Mouse (Mus musculus) midbrain, embryonic 14.5 days (tissue): ENCODE data around the gene BC049715. TPM values are rescaled to one million over a fixed set of nuclear protein-coding genes. Genes with fewer than 3 reads are reported as not detected.

Source experiments
- ATAC-seq: fragments of 200-750 bp; cut with Nextera tagmentation; 2 replicates; pipeline ENCODE4 v1.8.0; 2017; ENCODE audit warnings: moderate number of reproducible peaks, moderate library complexity; ENCODE audit not compliant: low FRiP score, low TSS enrichment
- DNase-seq: peaks from one replicate; pipeline ENCODE4 v3.0.0-alpha.2; 2015
- H3K27ac ChIP-seq: fragments of 300-500 bp; sonication (generic); replicated peaks from 2 replicates; pipeline ENCODE4 v1.5.1; 2014; ENCODE audit warnings: mild to moderate bottlenecking, low read depth, low read length, moderate library complexity
- H3K27me3 ChIP-seq: fragments of 300-500 bp; sonication (generic); 2 replicates; pipeline ENCODE4 v1.6.1; 2014; ENCODE audit warnings: low read length, control low read depth, mixed read lengths; ENCODE audit not compliant: control insufficient read depth, insufficient read depth
- H3K36me3 ChIP-seq: fragments of 300-500 bp; sonication (generic); 2 replicates; pipeline ENCODE4 v1.6.1; 2014; ENCODE audit warnings: low read length, control low read depth; ENCODE audit not compliant: control insufficient read depth, insufficient read depth
- H3K4me1 ChIP-seq: fragments of 300-500 bp; sonication (generic); 2 replicates; pipeline ENCODE4 v1.6.1; 2014; ENCODE audit warnings: mild to moderate bottlenecking, antibody characterized with exemption, low read length, control low read depth; ENCODE audit not compliant: control insufficient read depth, insufficient read depth
- H3K4me2 ChIP-seq: fragments of 300-500 bp; sonication (generic); 2 replicates; pipeline ENCODE4 v1.6.1; 2014; ENCODE audit warnings: mild to moderate bottlenecking, low read length, moderate library complexity
- H3K4me3 ChIP-seq: fragments of 300-500 bp; sonication (generic); replicated peaks from 2 replicates; pipeline ENCODE4 v1.5.1; 2014; ENCODE audit warnings: low read depth, low read length
- H3K9ac ChIP-seq: fragments of 300-500 bp; sonication (generic); replicated peaks from 2 replicates; pipeline ENCODE4 v1.6.1; 2014; ENCODE audit warnings: mild to moderate bottlenecking, low read length, moderate library complexity
- H3K9me3 ChIP-seq: fragments of 300-500 bp; sonication (generic); 2 replicates; pipeline ENCODE4 v1.6.1; 2016; ENCODE audit warnings: low read length, control low read depth, mixed read lengths; ENCODE audit not compliant: control insufficient read depth
- WGBS: fragments of 180-500 bp; shearing (Covaris S2); extraction: QIAGEN DNeasy Blood & Tissue Kit; methylation state at CpG from one replicate; pipeline ENCODE4 v1.1.7; 2014; 5-methylcytosine and 5-hydroxymethylcytosine counted together
- polyA plus RNA-seq: library from polyadenylated mRNA; unstranded; fragments of >200 nt; fragmentation: Nextera tagmentation; extraction: Ambion mirVana; gene quantifications from 2 replicates; pipeline ENCODE4 v1.2.1, GENCODE M21; 2014

BC049715 gene
- polyA plus RNA-seq, 1 experiment from 2014 or later: 1.6 TPM

GRCm38 (mm10) chr6:136852348-136852747 is 24.9 kb downstream of the BC049715 start:
- Histone ChIP-seq H3K4me1 (no peaks in the 10 kb centered on the region), H3K9me3 (no peaks in the 10 kb centered on the region), H3K4me3 (no peak overlapping the region), H3K36me3 (no peaks in the 10 kb centered on the region), H3K27ac (no peak overlapping the region), H3K27me3 (no peaks in the 10 kb centered on the region), H3K4me2 (no peak overlapping the region), H3K9ac (no peak overlapping the region)
- no peak for ATAC-seq
- no peak for DNase-seq
- 87% methylated on average over 4 of the region's 4 CpGs for WGBS

GRCm38 (mm10) chr6:136852762-136853161 is 25.3 kb downstream of the BC049715 start:
- Histone ChIP-seq H3K4me1 (no peaks in the 10 kb centered on the region), H3K4me2 (no peak overlapping the region), H3K36me3 (no peaks in the 10 kb centered on the region), H3K27me3 (no peaks in the 10 kb centered on the region), H3K27ac (no peak overlapping the region), H3K4me3 (no peak overlapping the region), H3K9ac (no peak overlapping the region), H3K9me3 (no peaks in the 10 kb centered on the region)
- DNase-seq: no peak
- ATAC-seq: no peak
- WGBS: 61% methylated on average over 3 of the region's 3 CpGs

GRCm38 (mm10) chr6:136854361-136854781 is 26.9 kb downstream of the BC049715 start:
- Histone ChIP-seq H3K4me2 (no peak overlapping the region), H3K27ac (no peak overlapping the region), H3K36me3 (no peaks in the 10 kb centered on the region), H3K27me3 (no peaks in the 10 kb centered on the region), H3K4me1 (no peaks in the 10 kb centered on the region), H3K4me3 (no peak overlapping the region), H3K9ac (no peak overlapping the region), H3K9me3 (no peaks in the 10 kb centered on the region)
- DNase-seq (no peak), ATAC-seq (no peak)
- 90% methylated on average over 11 of the region's 11 CpGs for WGBS

- Histone ChIP-seq H3K9me3 (no peaks in the 10 kb centered on the region), H3K4me1 (no peaks in the 10 kb centered on the region), H3K4me2 (no peak overlapping the region), H3K4me3 (no peak overlapping the region), H3K36me3 (no peaks in the 10 kb centered on the region), H3K9ac (no peak overlapping the region), H3K27me3 (no peaks in the 10 kb centered on the region), H3K27ac (no peak overlapping the region)
- no peak for DNase-seq
- 75% methylated on average over 2 of the region's 2 CpGs for WGBS
- no peak for ATAC-seq
Measured at GRCm38 (mm10) chr6:136855183-136855582, 27.8 kb downstream of the BC049715 start.

GRCm38 (mm10) chr6:136856071-136856636 is 28.7 kb downstream of the BC049715 start:
- WGBS: 74% methylated on average over 14 of the region's 14 CpGs
- Histone ChIP-seq H3K9ac (no peak overlapping the region), H3K4me1 (no peaks in the 10 kb centered on the region), H3K4me2 (no peak overlapping the region), H3K27me3 (no peaks in the 10 kb centered on the region), H3K4me3 (no peak overlapping the region), H3K27ac (no peak overlapping the region), H3K9me3 (no peaks in the 10 kb centered on the region), H3K36me3 (no peaks in the 10 kb centered on the region)
- DNase-seq: no peak
- no peak for ATAC-seq

- no peaks in the 10 kb centered on the region for H3K36me3 ChIP-seq
- no peak within 1 kb of the TSS for H3K4me3 ChIP-seq
- H3K27ac ChIP-seq: no peak within 1 kb of the TSS
- H3K4me1 ChIP-seq: no peaks in the 10 kb centered on the region
- H3K27me3 ChIP-seq: no peaks in the 10 kb centered on the region
- H3K9ac ChIP-seq: no peak within 1 kb of the TSS
- H3K9me3 ChIP-seq: no peaks in the 10 kb centered on the region
- ATAC-seq: no peak
- H3K4me2 ChIP-seq: no peak within 1 kb of the TSS
- no peak for DNase-seq
- WGBS: 79% methylated on average over 18 of the region's 18 CpGs
Measured at GRCm38 (mm10) chr6:136857186-136857872, 29.9 kb downstream of the BC049715 start, which contains the start of gene Art4. Gene Art4 (minus strand): TSS chr6:136857733.

GRCm38 (mm10) chr6:136857873-136858260 is 30.4 kb downstream of the BC049715 start:
- Histone ChIP-seq H3K27ac (no peak overlapping the region), H3K4me1 (no peaks in the 10 kb centered on the region), H3K4me2 (no peak overlapping the region), H3K27me3 (no peaks in the 10 kb centered on the region), H3K36me3 (no peaks in the 10 kb centered on the region), H3K9me3 (no peaks in the 10 kb centered on the region), H3K9ac (no peak overlapping the region), H3K4me3 (no peak overlapping the region)
- 73% methylated on average over 11 of the region's 11 CpGs for WGBS
- DNase-seq (no peak), ATAC-seq (no peak)

GRCm38 (mm10) chr6:136858420-136858819 is 31.0 kb downstream of the BC049715 start:
- H3K4me2 ChIP-seq: no peak overlapping the region
- no peaks in the 10 kb centered on the region for H3K9me3 ChIP-seq
- no peak overlapping the region for H3K4me3 ChIP-seq
- ATAC-seq (no peak), DNase-seq (no peak)
- no peaks in the 10 kb centered on the region for H3K36me3 ChIP-seq
- no peak overlapping the region for H3K9ac ChIP-seq
- no peaks in the 10 kb centered on the region for H3K4me1 ChIP-seq
- no peak overlapping the region for H3K27ac ChIP-seq
- WGBS: 83% methylated on average over 8 of the region's 8 CpGs
- H3K27me3 ChIP-seq: no peaks in the 10 kb centered on the region

- no peak overlapping the region for H3K4me3 ChIP-seq
- no peaks in the 10 kb centered on the region for H3K27me3 ChIP-seq
- H3K9ac ChIP-seq: no peak overlapping the region
- DNase-seq (peak; percentile 91), ATAC-seq (no peak; the same call in 1 of the 2 replicates)
- no peaks in the 10 kb centered on the region for H3K36me3 ChIP-seq
- no peak overlapping the region for H3K27ac ChIP-seq
- H3K4me2 ChIP-seq: no peak overlapping the region
- 52% methylated on average over 9 of the region's 9 CpGs for WGBS
- no peaks in the 10 kb centered on the region for H3K9me3 ChIP-seq
- H3K4me1 ChIP-seq: no peaks in the 10 kb centered on the region
Measured at GRCm38 (mm10) chr6:136861020-136861419, 33.6 kb downstream of the BC049715 start.
